22 mouse cellular contexts compared by ENCODE assay signal in genomic region chr15:94544844-94545243, GRCm38 (mm10). TPM values are rescaled to one million over a fixed set of nuclear protein-coding genes. Genes with fewer than 3 reads are reported as not detected.
A peak's percentile ranks its signal among the peaks of the same experiment; 100 is the strongest.
DNase-seq lines count a peak whose midpoint lies in the region; ATAC-seq and TF ChIP-seq lines count a peak whose summit lies in the region.
"Had no signal": no experiment of that assay in that cellular context is flagged by ENCODE, and none has a peak within 500 bp of the region (broad histone marks: within the 10 kb centered on the region; RNA-seq: fewer than 3 reads in every experiment).

No protein-coding gene starts in this region.

- peaks cover 13% of the 10 kb centered on the region for H3K36me3 ChIP-seq in liver, postnatal 0 days (replicated peaks; ENCODE audit: insufficient read depth, low read length)
- no peaks in the 10 kb centered on the region for H3K36me3 ChIP-seq in midbrain, embryonic 16.5 days (ENCODE audit: control insufficient read depth, insufficient read depth, low read length)
- H3K36me3 ChIP-seq: heart, embryonic 15.5 days; hindbrain, embryonic 15.5 days; midbrain, embryonic 13.5 days had no signal

- peaks cover 11% of the 10 kb centered on the region for H3K4me1 ChIP-seq in liver, postnatal 0 days (ENCODE audit: insufficient read depth)
- peaks cover 2% of the 10 kb centered on the region; the same call in 1 of the 2 replicates for H3K4me1 ChIP-seq in midbrain, embryonic 16.5 days (ENCODE audit: control insufficient read depth, insufficient read depth, low read length)

- no peak for TF ChIP-seq CTCF in liver, postnatal 0 days (IDR thresholded peaks at IDR 0.05; ENCODE audit: low read depth)

- no peak overlapping the region for H3K27ac ChIP-seq in liver, postnatal 0 days (ENCODE audit: low read depth)
- no peak overlapping the region for H3K27ac ChIP-seq in midbrain, embryonic 16.5 days (ENCODE audit: low read length)
- H3K27ac ChIP-seq: heart, embryonic 15.5 days; hindbrain, embryonic 15.5 days; kidney, postnatal 0 days; midbrain, embryonic 13.5 days had no signal

- ATAC-seq in granulocyte monocyte progenitor cell, adult 5-6 weeks (replicated peaks; ENCODE audit: poor library complexity, severe bottlenecking) = peak; percentile 38
- ATAC-seq in liver, postnatal 0 days = no peak
- no peak for ATAC-seq in midbrain, embryonic 16.5 days
- ATAC-seq: activated CD4-positive, CD25-positive, alpha-beta regulatory T cell, adult 4 months; forebrain, postnatal 0 days; midbrain, embryonic 13.5 days had no signal

- 56% methylated on average over 4 of the region's 4 CpGs for WGBS in liver, postnatal 0 days (ENCODE audit: insufficient replicate concordance)
- WGBS in midbrain, embryonic 16.5 days = 89% methylated on average over 4 of the region's 4 CpGs

- DNase-seq in lung, postnatal 36 days = peak; percentile 39
- no peak for DNase-seq in lung, postnatal 10 days
- no peak for DNase-seq in liver, postnatal 0 days
- DNase-seq in layer of hippocampus, postnatal 14 days (ENCODE audit: low spot score in 2 of 2) = no peak
- no peak for DNase-seq in cerebellum, postnatal 10 days
- DNase-seq: adrenal gland, postnatal 10 days; cerebellum, postnatal 25 days; embryo, embryonic 11 days; forebrain, postnatal 0 days; heart, adult 18-20 months; heart, postnatal 4 days; kidney, adult 11 months; left cerebral cortex, postnatal 4 days; lung, postnatal 4 days; retina, postnatal 1 day had no signal

- no peak overlapping the region for H3K9ac ChIP-seq in liver, postnatal 0 days (replicated peaks)
- no peak overlapping the region for H3K9ac ChIP-seq in midbrain, embryonic 16.5 days (ENCODE audit: low read depth, low read length)
- H3K9ac ChIP-seq: forebrain, postnatal 0 days; heart, embryonic 15.5 days; hindbrain, embryonic 15.5 days; midbrain, embryonic 13.5 days had no signal

- no peaks in the 10 kb centered on the region for H3K9me3 ChIP-seq in liver, postnatal 0 days (ENCODE audit: low read length)
- H3K9me3 ChIP-seq in midbrain, embryonic 16.5 days (replicated peaks; ENCODE audit: control insufficient read depth, low read length, poor library complexity, severe bottlenecking) = peaks cover 3% of the 10 kb centered on the region; the same call in 1 of the 2 replicates
- H3K9me3 ChIP-seq: heart, embryonic 15.5 days; hindbrain, embryonic 15.5 days had no signal

- H3K4me3 ChIP-seq in liver, postnatal 0 days (ENCODE audit: low read depth, low read length) = no peak overlapping the region
- no peak overlapping the region for H3K4me3 ChIP-seq in midbrain, embryonic 16.5 days (ENCODE audit: low read depth, low read length)

- peak overlapping the region; percentile 79 for H3K4me2 ChIP-seq in liver, postnatal 0 days (ENCODE audit: low read depth, low read length)
- H3K4me2 ChIP-seq in midbrain, embryonic 16.5 days (ENCODE audit: low read length) = no peak overlapping the region
- H3K4me2 ChIP-seq: midbrain, embryonic 13.5 days had no signal

- TF ChIP-seq EP300 in liver, postnatal 0 days (IDR thresholded peaks at IDR 0.05; ENCODE audit: low read depth) = no peak

- no peaks in the 10 kb centered on the region for H3K27me3 ChIP-seq in liver, postnatal 0 days (ENCODE audit: insufficient read depth, low read length)
- H3K27me3 ChIP-seq in midbrain, embryonic 16.5 days (ENCODE audit: control insufficient read depth, insufficient read depth, low read depth, low read length) = no peaks in the 10 kb centered on the region
- H3K27me3 ChIP-seq: heart, embryonic 15.5 days; hindbrain, embryonic 15.5 days; midbrain, embryonic 13.5 days had no signal

RNA-seq across cellular contexts. Expression of gene Irak4, which starts 1.4 kb away (rescaled TPM):
- total RNA-seq in granulocyte monocyte progenitor cell, adult 5-6 weeks (2014; fragmentation: Nextera tagmentation) = 20.8 and 26.3 TPM in 2 replicates
- 20.9 and 22.9 TPM in 2 replicates for total RNA-seq in granulocyte monocyte progenitor cell, adult 5-6 weeks (2017)
- polyA plus RNA-seq in liver, postnatal 0 days (2015; fragmentation: Nextera tagmentation; extraction: Ambion mirVana) = 5.0 and 5.6 TPM in 2 replicates
- total RNA-seq in layer of hippocampus, postnatal 14 days (2021) = 1 to 10 TPM; 2.1 to 2.8 TPM
- polyA plus RNA-seq in midbrain, embryonic 16.5 days (2015; fragmentation: Nextera tagmentation; extraction: Ambion mirVana) = 1.3 and 1.5 TPM in 2 replicates

RNA-seq across cellular contexts. Expression of gene Pus7l, which starts 1.5 kb away (rescaled TPM):
- 14.8 and 19.8 TPM in 2 replicates for total RNA-seq in granulocyte monocyte progenitor cell, adult 5-6 weeks (2014; fragmentation: Nextera tagmentation)
- 14.1 and 18.4 TPM in 2 replicates for total RNA-seq in granulocyte monocyte progenitor cell, adult 5-6 weeks (2017)
- polyA plus RNA-seq in liver, postnatal 0 days (2015; fragmentation: Nextera tagmentation; extraction: Ambion mirVana) = 1.9 and 2.0 TPM in 2 replicates
- total RNA-seq in layer of hippocampus, postnatal 14 days (2021) = 1 to 10 TPM; 4.2 to 4.9 TPM
- 5.8 and 6.4 TPM in 2 replicates for polyA plus RNA-seq in midbrain, embryonic 16.5 days (2015; fragmentation: Nextera tagmentation; extraction: Ambion mirVana)

RNA-seq across cellular contexts. Expression of gene Twf1, which starts 44.8 kb away (rescaled TPM):
- 27.7 and 37.0 TPM in 2 replicates for total RNA-seq in granulocyte monocyte progenitor cell, adult 5-6 weeks (2014; fragmentation: Nextera tagmentation)
- 26.0 and 34.6 TPM in 2 replicates for total RNA-seq in granulocyte monocyte progenitor cell, adult 5-6 weeks (2017)
- polyA plus RNA-seq in liver, postnatal 0 days (2015; fragmentation: Nextera tagmentation; extraction: Ambion mirVana) = 30.7 and 31.2 TPM in 2 replicates
- 10 to 100 TPM; 61.6 to 62.0 TPM for total RNA-seq in layer of hippocampus, postnatal 14 days (2021)
- polyA plus RNA-seq in midbrain, embryonic 16.5 days (2015; fragmentation: Nextera tagmentation; extraction: Ambion mirVana) = 71.4 and 79.5 TPM in 2 replicates

Comparison
In these comparisons a context has a peak if more than half of its experiments do, and no peak if none do; other contexts are left out.
1. RNA of gene Irak4, which starts 1.4 kb away (total RNA-seq): 20.8 to 26.3 TPM in granulocyte monocyte progenitor cell, adult 5-6 weeks; 2.1 to 2.8 TPM in layer of hippocampus, postnatal 14 days; every median in the first group is over 4 times any median in the second.